Mouse (Mus musculus) gonadal fat pad, adult 2 months (tissue): ENCODE measurements around the gene Col20a1. TPM values are rescaled to one million over a fixed set of nuclear protein-coding genes. Genes with fewer than 3 reads are reported as not detected.

Experiments used
- DNase-seq: peaks from one replicate; pipeline ENCODE4 v3.0.0-alpha.2; 2012; ENCODE audit warnings: low read depth
- polyA plus RNA-seq: library from polyadenylated mRNA; depleted of rRNA; stranded (reverse); fragments of >200 nt; gene quantifications from 2 replicates; pipeline ENCODE4 v1.2.3, GENCODE M21; 2012

Gene Col20a1
- polyA plus RNA-seq, 1 experiment: 1.4 TPM

DNA sequence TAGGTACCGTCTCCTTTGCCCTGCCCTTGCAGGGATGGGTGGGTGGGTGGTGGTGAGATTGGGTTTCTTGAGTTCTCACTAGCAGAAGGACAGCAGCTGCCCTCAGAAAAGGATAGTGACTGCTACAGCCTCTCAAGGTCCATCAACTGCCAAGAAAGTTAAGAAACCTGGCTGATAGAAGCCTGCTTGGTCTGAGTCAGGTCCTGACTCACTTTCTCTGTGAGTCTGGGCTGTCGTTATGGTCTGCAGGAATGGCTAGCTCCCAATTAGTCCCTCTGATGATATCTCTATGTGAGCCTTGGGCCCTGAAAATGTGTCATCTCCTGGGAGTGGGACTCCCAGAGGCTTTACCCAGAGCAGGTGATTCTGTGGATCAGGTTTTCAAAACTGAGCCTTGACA lies 8.0 kb downstream of the Col20a1 start:
- DNase-seq: no peak

DNA sequence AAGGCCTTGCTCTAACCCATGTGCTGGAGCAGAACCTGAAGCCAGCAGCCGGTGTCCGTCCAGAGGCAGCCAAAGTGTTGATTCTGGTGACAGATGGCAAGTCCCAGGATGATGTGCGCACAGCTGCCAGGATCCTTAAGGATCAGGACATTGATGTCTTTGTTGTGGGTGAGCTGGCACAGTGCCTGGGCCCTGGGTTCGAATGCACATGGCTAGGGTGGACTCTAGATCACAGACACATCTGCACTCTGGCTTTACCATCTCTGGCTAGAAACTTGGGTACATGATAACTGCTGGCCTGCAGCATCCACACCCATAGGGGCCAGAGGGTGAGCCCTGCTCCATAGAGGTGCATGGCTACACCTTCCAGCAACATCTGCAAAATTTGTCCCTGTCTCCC lies 9.1 kb downstream of the Col20a1 start:
- DNase-seq: no peak

DNA sequence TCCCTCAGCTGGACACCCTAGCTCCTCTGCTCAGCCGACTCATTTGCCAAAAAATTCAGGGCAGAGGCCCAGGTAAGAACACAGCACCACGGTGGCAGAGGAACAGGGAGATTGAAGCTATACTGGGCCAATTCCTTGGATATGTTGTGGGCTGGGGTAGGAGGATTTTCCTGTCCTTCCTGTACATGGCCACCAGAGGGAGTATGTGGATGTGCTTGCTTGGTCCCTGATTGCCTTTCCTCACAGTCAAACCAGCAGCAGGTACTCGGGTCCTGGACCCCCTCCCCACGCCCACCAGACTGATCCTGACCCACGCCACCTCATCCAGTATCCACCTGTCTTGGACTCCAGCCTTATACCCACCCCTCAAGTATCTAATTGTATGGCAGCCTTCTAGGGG lies 10.1 kb downstream of the Col20a1 start:
- no peak for DNase-seq

DNA sequence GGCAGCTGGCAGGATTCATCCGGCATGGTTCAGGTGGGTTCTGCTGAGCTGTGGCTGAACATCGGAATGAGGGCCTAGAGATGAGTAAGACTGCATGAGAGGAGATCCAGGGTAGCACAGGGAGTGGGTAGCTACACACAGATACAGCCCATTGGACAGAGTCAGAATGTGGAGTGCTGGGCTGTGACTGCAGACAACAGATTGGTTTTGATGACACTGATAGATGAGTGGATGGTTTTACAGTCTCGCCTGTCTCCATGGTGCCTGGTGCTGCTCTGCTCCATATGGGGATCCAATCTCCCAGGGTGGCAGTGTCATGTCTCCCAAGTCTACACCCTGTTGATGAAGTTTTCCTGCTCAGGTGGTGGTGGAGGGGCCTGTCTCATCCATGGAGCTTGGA lies 10.6 kb downstream of the Col20a1 start:
- DNase-seq: no peak

DNA sequence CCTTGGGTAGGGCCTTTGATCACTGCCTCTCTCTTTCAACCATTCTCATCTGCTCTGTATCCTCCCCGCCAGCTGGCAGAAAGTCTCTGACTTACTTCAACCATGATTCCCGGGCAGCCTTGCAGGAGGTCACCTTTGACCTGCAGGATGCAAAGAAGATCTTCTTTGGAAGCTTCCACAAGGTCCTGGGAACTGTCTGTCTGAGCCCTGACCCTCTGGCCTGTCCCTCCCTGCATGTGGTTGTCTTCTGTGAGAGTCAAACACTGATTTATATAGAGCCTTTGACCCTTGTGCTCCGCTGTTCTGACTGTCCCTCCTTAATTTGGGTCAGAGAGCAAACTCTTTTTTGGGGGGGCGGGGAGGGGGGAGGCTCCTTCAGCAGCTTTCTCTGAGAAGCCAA lies 20.7 kb downstream of the Col20a1 start:
- no peak for DNase-seq

DNA sequence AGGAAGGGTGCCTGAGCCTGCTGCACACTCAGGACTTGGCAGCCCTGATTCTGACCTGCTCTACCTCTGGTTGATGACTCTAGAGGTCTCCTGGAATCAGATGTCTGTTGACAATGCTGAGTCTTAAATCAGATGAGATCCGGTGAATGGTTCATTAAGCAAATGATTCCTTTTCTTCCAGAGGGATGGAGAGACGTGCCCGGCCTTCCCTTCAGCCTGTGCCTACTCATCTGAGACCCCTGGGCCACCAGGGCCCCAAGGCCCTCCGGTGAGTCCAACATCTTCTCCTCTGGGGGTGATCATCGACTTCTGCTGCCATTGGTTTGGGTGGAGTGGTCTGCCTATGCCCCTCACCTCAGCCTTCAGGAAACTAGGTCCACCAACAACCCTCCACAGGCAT lies 22.0 kb downstream of the Col20a1 start:
- DNase-seq: no peak

DNA sequence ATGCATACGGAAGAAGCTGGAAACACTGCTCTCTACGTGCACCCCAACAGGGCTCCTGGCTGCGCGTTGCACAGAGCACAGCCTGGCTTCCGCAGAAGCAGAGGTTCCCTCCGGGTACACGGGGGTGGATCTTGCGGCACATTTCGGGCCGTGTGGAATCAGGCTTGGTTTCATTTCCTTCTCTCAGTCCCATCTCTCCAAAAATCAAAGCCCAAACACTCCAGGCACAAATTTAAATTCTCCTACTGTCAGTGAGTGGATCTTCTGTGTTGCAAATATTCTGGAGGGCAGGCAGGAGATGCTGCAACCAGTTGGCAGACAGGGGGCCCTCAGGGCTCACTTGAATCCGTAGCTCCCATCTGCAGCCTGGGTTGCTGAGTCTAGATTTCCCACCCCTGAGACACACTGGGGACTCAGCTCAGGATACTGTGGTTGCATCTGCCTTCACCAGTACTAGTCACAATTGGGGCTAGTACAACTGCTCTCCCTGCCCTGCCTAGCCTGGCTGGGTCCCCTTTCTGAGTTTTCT lies 45.1 kb downstream of the Col20a1 start:
- DNase-seq: no peak

DNA sequence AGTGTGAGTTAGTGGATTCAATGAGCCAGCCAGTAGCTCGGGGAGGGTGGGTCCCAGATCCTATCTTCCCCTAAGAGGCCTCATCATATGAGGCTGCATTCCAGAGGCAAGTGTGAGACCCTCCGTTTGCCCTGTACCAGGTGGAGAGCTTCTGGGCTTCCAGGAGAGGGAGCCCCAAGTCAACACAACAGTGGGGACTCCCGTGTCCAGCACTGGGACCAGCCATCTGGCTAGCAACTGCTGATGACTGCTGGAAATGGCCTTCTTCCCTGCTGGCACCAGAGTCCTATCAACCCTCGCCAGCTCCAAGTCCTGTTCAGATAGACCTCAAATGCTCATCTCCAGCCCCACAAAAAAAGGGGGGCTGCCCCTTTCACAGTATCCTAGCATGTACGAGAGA lies 46.1 kb downstream of the Col20a1 start:
- DNase-seq: no peak

DNA sequence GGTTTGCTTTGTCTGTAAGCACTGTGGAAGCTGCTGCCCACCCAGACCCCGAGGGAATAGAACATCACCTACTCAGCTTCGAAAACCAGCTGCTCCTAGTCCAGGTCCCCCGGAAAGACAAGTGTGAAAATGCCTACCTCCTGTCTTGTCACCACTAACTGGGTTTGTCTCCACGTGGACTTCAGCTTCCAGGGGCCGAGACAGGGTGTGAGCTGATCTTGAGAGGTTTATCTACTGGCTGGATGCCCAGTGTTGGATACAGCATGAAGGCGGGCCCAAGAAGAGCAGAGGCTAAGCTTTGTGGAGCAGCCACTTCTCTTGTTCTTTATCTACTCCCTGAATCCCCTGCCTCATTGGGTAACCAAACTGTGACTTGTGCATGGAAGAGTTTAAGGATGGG lies 47.0 kb downstream of the Col20a1 start:
- no peak for DNase-seq

DNA sequence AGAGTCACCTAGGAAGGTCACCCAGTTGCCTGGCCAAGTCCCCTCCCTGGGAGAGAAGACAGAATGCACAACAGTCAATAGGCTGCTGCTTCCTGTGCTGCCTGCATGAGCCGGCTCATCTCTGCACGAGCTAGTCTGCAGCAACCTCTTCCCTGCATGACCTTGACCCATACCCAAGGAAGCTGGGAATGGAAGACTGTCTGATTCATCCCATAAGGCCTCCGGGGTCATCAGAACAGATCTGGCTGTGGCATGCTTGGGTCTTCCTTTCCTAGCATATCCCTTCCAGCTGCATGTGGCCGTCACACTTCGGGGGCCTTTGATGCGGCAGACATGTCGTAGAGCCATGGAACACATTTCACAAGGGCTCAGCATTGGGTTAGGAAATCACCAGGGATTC lies 48.9 kb downstream of the Col20a1 start:
- no peak for DNase-seq

DNA sequence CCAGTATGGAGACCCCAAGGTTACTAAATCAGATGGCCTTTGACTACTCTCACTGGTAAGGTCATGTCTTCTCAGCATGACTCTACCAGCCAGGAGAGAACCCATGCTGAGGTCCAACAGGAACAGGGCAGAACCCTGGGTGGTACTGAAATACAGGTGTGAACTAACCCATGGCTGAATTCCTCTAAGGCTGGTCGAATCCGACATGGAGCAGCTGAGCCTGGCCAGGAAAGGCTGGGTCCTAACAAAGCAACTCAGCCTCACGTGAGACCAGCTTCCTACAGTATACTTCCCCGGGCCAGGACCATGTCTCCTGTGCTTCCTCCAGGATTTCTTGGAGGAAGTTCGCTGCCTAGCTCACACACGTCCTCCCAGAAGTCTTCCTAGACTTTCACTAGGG lies 50.2 kb downstream of the Col20a1 start:
- no peak for DNase-seq

DNA sequence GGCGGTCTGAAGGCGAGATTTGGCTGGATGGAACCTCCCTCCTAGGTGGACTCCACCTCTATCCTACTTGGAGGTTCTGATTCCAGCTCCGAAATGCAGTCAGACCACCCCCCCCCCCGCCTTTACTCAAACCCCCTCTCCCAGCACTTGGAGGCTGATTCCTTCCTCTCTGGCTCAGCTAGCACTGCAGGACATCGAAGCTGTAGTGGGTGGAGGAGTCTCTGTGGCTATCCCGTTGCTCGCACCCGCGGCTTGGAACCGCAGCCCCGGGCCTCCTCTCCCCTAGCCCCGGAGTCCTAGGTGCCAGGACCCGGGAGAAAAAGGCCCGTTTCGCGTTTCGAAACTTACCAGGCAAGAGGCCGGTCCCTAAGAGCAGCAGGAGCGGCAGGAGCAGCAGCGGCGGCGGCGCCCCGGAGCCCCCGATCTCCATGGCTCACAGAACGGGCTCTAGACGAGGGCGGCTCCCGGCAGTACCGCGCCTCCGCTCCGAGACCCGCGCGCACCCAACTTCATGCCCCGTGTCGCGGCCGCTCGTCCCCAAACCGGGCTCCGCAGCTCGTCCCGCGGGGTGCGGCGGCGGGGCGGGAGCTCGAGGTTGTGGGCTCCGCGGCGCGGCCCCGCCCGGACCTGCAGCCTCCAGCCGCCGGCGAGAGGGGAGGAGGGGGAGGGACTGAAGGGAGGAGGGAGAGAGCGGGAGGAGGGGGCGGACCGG lies 52.5 kb downstream of the Col20a1 start:
- no peak for DNase-seq

DNA sequence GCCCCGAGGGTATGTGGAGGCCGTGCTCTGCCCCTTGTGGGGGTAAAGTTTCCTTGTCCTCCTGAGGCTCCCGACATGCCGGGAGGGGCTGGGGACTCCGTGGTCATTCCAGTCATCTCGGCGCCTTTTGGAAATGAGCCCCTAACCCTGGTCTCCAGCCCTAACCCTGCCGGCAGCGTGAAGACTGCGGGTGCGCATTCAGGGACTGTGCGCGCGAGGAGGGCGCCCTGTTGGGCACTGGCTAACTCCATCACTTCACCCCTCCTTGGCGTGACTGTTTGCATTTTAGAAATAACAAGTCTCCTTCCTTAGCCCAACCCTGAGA lies 53.0 kb downstream of the Col20a1 start:
- no peak for DNase-seq

DNA sequence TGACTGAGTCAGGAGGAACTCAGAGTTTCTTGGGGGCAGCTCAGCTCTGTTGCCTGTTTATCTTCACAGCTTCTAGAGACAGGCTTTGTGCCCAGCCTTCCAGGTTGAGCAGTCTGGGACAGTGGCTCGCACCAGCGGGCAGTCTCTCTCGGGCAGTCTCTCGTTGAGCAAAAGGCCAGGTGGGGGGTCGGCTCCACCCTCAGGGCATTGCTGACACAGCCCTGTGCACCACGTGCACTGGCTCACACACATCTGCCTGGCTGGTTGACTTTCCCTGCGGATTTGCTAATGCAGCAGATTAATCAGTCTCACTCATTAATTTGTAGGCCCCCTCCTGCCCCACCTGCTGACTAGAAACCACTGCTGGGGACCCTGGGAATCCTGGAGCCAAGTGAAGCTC lies 55.6 kb downstream of the Col20a1 start:
- no peak for DNase-seq

DNA sequence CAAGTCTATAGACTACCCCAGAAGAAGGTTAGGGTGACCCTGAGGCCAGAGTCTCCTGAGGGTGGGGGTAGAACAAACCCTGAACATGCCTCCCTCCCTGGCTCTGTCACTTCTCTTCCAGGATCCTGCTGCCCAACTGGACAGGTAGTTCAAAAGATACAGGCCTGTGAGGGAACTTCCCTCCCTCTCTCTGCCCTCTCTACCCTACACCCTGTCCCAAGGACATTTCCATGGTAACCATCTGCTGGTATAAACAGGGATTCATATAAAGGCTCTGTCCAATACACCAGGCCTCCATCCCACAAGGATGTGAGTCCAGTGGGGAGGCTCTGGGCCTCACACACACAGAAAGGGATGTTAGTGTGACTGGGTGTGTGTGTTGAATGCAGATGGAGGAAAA lies 56.0 kb downstream of the Col20a1 start:
- DNase-seq: no peak

DNA sequence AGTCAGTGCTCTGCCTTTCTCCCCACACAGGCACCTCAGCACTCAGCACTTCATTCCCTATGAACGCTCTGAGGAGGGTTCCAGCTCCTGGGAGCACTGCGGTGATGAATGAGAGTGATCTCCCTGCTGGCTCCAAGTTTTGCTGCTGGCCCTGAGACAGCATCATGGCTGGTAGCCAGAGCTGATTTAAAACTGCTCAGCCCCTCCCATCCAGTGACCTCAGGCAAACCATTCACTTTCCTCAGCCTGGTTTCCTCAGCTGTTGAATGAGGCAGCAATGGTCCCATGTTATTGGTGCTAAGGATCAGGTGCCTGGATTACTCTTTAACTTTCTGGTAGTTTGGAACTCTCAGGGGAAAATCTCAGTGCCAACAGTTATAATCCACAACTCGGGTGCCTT lies 57.1 kb downstream of the Col20a1 start, which contains the start of gene Chrna4:
TSS of gene Chrna4 (minus strand) at position 110 of the 400 bp plus-strand sequence.
- no peak for DNase-seq

DNA sequence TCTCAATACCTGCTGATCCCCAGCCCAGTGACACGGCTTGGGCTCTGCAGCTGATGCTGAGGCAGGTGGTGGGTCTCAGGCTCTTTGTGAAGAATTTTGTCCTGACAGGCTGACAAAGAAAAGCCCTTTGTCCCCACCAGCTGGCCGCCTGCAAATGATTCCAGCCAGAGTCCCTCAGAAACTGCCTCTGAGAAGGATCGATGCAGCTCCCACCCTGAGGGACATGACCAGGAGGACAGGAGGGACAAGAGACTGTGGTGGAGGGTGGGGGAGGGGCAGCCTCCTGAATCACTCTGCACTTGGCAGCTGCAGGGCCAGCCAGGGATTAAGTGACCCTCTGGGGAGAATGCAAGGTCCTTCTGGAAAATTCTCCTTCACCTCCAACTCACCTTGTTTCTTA lies 57.7 kb downstream of the Col20a1 start:
- no peak for DNase-seq

DNA sequence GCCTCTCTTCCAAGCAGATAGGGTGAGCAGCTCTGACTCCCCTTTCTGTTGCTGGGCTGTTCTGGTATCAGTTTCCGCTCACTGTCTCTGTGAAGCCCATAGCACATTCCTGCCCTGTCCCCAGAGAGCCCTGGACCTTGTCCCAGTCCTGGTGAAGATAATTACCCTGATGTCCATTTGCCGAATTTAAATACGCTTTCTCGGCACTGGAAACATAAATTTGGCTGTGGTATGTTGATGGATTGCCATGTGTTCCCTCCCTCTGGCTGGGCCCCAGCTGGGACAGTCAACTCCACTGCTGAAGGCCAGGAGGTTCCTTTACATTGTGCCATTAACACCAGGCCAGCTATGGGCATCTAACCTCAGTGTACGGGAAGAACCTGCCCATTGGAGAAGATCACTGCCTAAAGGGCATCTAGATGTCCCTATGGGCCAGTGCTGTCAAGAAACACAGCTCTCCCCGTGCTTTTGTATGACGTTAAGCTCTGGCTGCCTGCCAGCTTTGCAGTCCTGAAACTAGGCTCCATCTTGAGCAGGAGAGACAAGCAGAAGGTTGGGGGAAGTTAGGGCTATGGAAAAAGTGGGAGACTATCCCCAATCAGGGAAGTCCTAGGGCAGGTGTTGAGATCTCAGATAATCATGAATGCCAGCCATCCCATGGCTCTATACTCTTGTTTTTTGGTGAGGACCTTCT lies 62.1 kb downstream of the Col20a1 start:
- no peak for DNase-seq

DNA sequence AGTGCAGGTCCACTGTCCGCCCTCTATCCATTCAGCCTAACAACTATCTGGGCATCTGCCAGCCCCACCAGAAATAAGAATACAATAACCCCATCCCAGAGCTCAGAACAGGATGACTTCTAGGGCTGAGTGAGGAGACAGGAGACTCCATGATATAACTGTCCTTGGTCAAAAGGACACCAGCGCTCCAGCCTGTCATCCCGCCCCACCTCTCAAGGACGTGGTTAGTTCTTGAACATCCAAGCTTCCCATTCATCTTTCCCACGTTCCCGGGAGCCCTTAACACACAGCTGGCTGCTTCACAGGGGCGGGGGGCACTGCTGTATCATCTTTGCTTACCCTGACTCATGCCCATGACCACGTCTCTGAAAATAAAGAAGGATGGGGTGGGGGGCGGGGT lies 62.7 kb downstream of the Col20a1 start:
- no peak for DNase-seq

DNA sequence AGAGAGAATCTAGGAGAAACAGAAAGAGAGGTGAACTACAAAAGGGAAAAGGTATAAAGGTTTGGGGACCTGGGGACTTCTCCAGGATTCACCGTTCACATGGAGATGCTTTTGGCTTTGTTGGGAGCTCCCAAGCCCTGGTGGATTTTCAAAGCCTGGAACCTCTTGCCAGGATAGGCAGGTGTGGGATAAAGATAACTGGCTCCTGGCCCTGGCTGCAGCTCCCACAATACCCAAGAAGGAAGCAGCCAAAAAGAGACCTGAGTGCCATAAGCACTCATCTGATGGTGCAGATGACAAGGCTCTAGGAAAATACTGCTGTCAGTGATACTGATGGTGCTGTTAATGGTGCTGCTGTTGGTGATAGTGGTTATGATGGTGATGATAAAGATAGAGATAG lies 65.8 kb downstream of the Col20a1 start:
- no peak for DNase-seq

DNA sequence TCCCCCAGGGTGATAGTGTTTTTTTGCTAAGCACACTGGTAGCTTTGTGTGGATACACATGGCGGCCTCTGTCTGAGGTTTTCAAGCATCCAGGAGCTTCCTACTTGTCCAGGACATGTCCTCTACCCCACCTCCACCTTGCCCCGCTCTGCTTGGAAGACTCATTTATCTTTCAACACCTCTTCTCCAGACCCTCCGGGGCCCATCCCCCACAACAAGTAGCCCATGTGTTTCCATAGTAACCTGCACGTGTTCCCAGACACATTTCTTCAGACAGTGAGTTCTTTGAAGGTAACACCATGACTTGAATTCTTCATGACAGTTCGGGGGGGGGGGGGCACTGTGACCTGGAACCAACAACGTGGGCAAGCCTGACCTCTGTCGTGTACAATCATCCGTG lies 71.0 kb downstream of the Col20a1 start:
- DNase-seq: no peak

DNA sequence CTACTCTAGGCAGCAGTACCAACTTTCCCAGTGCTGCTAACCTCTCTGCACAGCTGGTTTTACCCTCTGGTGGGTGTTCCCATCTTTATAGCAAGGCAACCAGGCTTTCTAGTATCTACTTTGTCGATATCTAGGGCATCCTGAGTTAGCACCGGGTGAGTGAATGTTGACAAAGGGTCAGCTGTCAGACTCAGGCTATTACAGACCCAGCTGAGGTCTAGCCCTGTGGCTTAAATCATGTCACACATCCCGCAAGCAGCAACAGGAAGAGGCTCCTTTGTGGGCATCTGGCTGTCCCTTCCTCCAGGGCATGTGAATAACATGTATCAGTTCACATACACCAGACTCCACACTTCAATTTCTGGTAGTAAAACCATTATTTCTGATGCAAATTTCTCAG lies 71.9 kb downstream of the Col20a1 start:
- no peak for DNase-seq

DNA sequence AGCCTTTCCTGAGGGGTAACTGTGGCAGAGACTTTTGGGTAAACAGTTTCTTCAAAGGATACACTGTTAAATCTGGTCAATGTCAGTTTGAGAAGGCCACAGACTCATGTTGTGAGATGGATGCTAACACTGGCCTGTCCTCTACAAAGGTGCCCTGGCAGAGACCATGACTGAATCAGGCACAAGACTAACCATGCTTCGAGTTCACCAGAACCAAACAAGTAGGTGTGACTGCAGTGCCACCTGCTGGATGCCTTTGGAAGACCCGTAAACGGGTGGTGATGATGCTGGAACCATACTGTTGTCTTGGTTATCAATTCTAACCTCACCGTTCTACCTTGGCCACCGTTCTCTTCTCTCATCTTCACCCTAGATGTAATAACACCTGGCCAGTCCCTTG lies 73.8 kb downstream of the Col20a1 start:
- DNase-seq: no peak

DNA sequence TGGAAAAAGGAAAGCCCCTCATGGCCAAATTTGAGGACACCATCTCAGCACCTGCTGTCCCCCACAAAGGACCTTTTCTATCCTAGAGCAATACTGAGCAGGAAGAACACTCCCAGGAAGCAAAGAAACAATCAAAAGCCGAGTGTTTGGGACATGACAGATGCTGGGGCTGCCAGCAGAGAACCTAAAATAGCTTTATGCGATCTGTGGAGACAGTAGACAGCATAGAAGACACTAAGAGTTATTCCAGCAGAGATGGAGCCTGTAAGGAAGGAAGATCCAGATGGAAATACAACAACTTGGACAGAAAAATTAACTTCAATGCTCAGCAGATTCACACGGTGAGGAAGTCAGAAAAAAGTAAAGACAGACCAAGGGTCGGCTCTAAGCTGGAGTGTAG lies 79.5 kb downstream of the Col20a1 start:
- DNase-seq: no peak
